Mouse (Mus musculus) heart, adult 2 months (tissue): ENCODE measurements around the gene Abo.

Experiments
- CTCF ChIP-seq: fragments of 200-600 bp; IDR thresholded peaks from 2 replicates; pipeline ENCODE4 v1.8.1; 2022; ENCODE audit warnings: antibody characterized with exemption, mild to moderate bottlenecking, moderate library complexity
- EP300 ChIP-seq: fragments of 200-500 bp; IDR thresholded peaks from 2 replicates; pipeline ENCODE4 v1.6.1; 2011; ENCODE audit warnings: low read depth, low read length, control low read depth; ENCODE audit not compliant: insufficient read depth

- no peak for TF ChIP-seq CTCF
- no peak for TF ChIP-seq EP300
Observed at GRCm38 (mm10) chr2:26912253-26912770, 47.5 kb upstream of the Abo start.
